Mouse (Mus musculus) left cerebral cortex, adult 2 months (tissue): Measurements from ENCODE around the gene Rhoj. TPM values are rescaled to one million over a fixed set of nuclear protein-coding genes. Genes with fewer than 3 reads are reported as not detected.
"Not testable (repeated sequence)": the region's sequence is repeated elsewhere in the genome, so short reads cannot be mapped to it uniquely, and the experiment has no call there.

ENCODE experiments used
- DNase-seq, 2 experiments: peaks; one replicate each; pipeline ENCODE4 v3.0.0; 2021 to 2022; ENCODE audit warnings: low spot score in 2 of 2, mixed read lengths in 1 of 2; ENCODE audit errors: extremely low spot score in 1 of 2
- H3K27ac ChIP-seq: fragments of 200-600 bp; 2 replicates; pipeline ENCODE4 v1.8.1; 2022
- H3K4me3 ChIP-seq: fragments of 200-600 bp; 2 replicates; pipeline ENCODE4 v1.8.1; 2022
- CTCF ChIP-seq: fragments of 200-600 bp; IDR thresholded peaks from 2 replicates; pipeline ENCODE4 v1.8.1; 2022; ENCODE audit warnings: antibody characterized with exemption, mild to moderate bottlenecking, moderate library complexity
- intact Hi-C: fragments of 180-260 bp; cut with DNase I; formaldehyde crosslinking; loops from one replicate; pipeline ENCODE4 v1.15.1; 2025
- total RNA-seq, 2 experiments: library from RNA; stranded (reverse); gene quantifications; 2 replicates each; pipeline ENCODE4 v1.2.3; 2021

Rhoj gene
- total RNA-seq, 2 experiments from 2014 or later: 3.7 to 5.5 TPM

GRCm38 (mm10) chr12:75309756-75310155 is 1.6 kb downstream of the Rhoj start:
- Histone ChIP-seq H3K4me3 (no peak overlapping the region; the same call in 1 of the 2 replicates), H3K27ac (no peak overlapping the region)
- intact Hi-C loops: no loop called here
- TF ChIP-seq CTCF: no peak
- DNase-seq: no peak

GRCm38 (mm10) chr12:75310766-75311165 is 2.6 kb downstream of the Rhoj start:
- no peak for TF ChIP-seq CTCF
- DNase-seq: no peak

GRCm38 (mm10) chr12:75311879-75312278 is 3.8 kb downstream of the Rhoj start:
- intact Hi-C loops: no loop called here
- no peak for TF ChIP-seq CTCF
- Histone ChIP-seq H3K27ac (no peak overlapping the region), H3K4me3 (no peak overlapping the region)
- no peak for DNase-seq

More at GRCm38 (mm10) chr12:75310766-75311165, 2.6 kb downstream of the Rhoj start:
- intact Hi-C loops: no loop called here
- H3K27ac ChIP-seq: no peak overlapping the region
- H3K4me3 ChIP-seq: no peak overlapping the region

- TF ChIP-seq CTCF: no peak
- Histone ChIP-seq H3K4me3 (no peak overlapping the region), H3K27ac (no peak overlapping the region)
- intact Hi-C loops: no loop called here
- DNase-seq: no peak
Measured at GRCm38 (mm10) chr12:75313992-75314391, 5.9 kb downstream of the Rhoj start.

GRCm38 (mm10) chr12:75315851-75316250 is 7.7 kb downstream of the Rhoj start:
- intact Hi-C loops: no loop called here
- H3K27ac ChIP-seq: no peak overlapping the region
- no peak overlapping the region for H3K4me3 ChIP-seq
- no peak for TF ChIP-seq CTCF
- no peak for DNase-seq

GRCm38 (mm10) chr12:75320441-75320925 is 12.4 kb downstream of the Rhoj start:
- intact Hi-C loops: no loop called here

GRCm38 (mm10) chr12:75321189-75321588 is 13.1 kb downstream of the Rhoj start:
- no peak for TF ChIP-seq CTCF

More at GRCm38 (mm10) chr12:75320441-75320925, 12.4 kb downstream of the Rhoj start:
- H3K4me3 ChIP-seq: no peak overlapping the region
- no peak for DNase-seq
- no peak for TF ChIP-seq CTCF
- H3K27ac ChIP-seq: no peak overlapping the region

GRCm38 (mm10) chr12:75329188-75329587 is 21.1 kb downstream of the Rhoj start:
- intact Hi-C loops: no loop called here
- Histone ChIP-seq H3K4me3 (no peak overlapping the region), H3K27ac (no peak overlapping the region)
- DNase-seq: no peak
- no peak for TF ChIP-seq CTCF

More at GRCm38 (mm10) chr12:75321189-75321588, 13.1 kb downstream of the Rhoj start:
- Histone ChIP-seq H3K4me3 (no peak overlapping the region), H3K27ac (no peak overlapping the region)
- intact Hi-C loops: no loop called here
- no peak for DNase-seq

GRCm38 (mm10) chr12:75339894-75340293 is 31.8 kb downstream of the Rhoj start:
- Histone ChIP-seq H3K27ac (no peak overlapping the region), H3K4me3 (no peak overlapping the region)
- no peak for TF ChIP-seq CTCF
- no peak for DNase-seq
- intact Hi-C loops: loop anchor here (10.0 kb wide), 1 partner anchor 125 kb away; no protein-coding TSS in a partner anchor

GRCm38 (mm10) chr12:75340331-75340730 is 32.2 kb downstream of the Rhoj start:
- Histone ChIP-seq H3K27ac (no peak overlapping the region), H3K4me3 (no peak overlapping the region)
- intact Hi-C loops: loop anchor here (10.0 kb wide), 1 partner anchor 126 kb away; no protein-coding TSS in a partner anchor
- no peak for TF ChIP-seq CTCF
- DNase-seq: no peak

- DNase-seq: no peak
- Histone ChIP-seq H3K4me3 (no peak overlapping the region), H3K27ac (no peak overlapping the region)
- intact Hi-C loops: loop anchor here (10.0 kb wide), 1 partner anchor 134 kb away; no protein-coding TSS in a partner anchor
- no peak for TF ChIP-seq CTCF
Measured at GRCm38 (mm10) chr12:75348551-75348950, 40.4 kb downstream of the Rhoj start.

GRCm38 (mm10) chr12:75349537-75349936 is 41.4 kb downstream of the Rhoj start:
- H3K4me3 ChIP-seq, H3K27ac ChIP-seq, DNase-seq: not testable (repeated sequence)
- intact Hi-C loops: loop anchor here (10.0 kb wide), 1 partner anchor 135 kb away; no protein-coding TSS in a partner anchor

- H3K4me3 ChIP-seq: no peak overlapping the region
- no peak overlapping the region for H3K27ac ChIP-seq
- DNase-seq: no peak
- intact Hi-C loops: no loop called here
- no peak for TF ChIP-seq CTCF
Measured at GRCm38 (mm10) chr12:75350750-75351149, 42.6 kb downstream of the Rhoj start.
